Mouse (Mus musculus) liver, embryonic 15.5 days (tissue): Measurements from ENCODE around the gene Slc4a5. TPM values are rescaled to one million over a fixed set of nuclear protein-coding genes. Genes with fewer than 3 reads are reported as not detected.

Experiments
- ATAC-seq: fragments of 200-750 bp; cut with Nextera tagmentation; 2 replicates; pipeline ENCODE4 v1.8.0; 2017; ENCODE audit warnings: moderate number of reproducible peaks, mild to moderate bottlenecking, moderate library complexity; ENCODE audit not compliant: insufficient read depth
- H3K27ac ChIP-seq: fragments of 300-500 bp; sonication (generic); replicated peaks from 2 replicates; pipeline ENCODE4 v1.5.1; 2015; ENCODE audit warnings: mild to moderate bottlenecking, inconsistent platforms
- H3K27me3 ChIP-seq: fragments of 300-500 bp; sonication (generic); 2 replicates; pipeline ENCODE4 v1.6.1; 2015; ENCODE audit warnings: mild to moderate bottlenecking, inconsistent platforms
- H3K36me3 ChIP-seq: fragments of 300-500 bp; sonication (generic); replicated peaks from 2 replicates; pipeline ENCODE4 v1.6.1; 2015; ENCODE audit warnings: moderate library complexity, mild to moderate bottlenecking, inconsistent platforms
- H3K4me1 ChIP-seq: fragments of 300-500 bp; sonication (generic); replicated peaks from 2 replicates; pipeline ENCODE4 v1.6.1; 2015; ENCODE audit warnings: inconsistent platforms
- H3K4me2 ChIP-seq: fragments of 300-500 bp; sonication (generic); 2 replicates; pipeline ENCODE4 v1.6.1; 2015; ENCODE audit warnings: moderate library complexity, mild to moderate bottlenecking, inconsistent platforms
- H3K4me3 ChIP-seq: fragments of 300-500 bp; sonication (generic); replicated peaks from 2 replicates; pipeline ENCODE4 v1.5.1; 2015; ENCODE audit warnings: mild to moderate bottlenecking, inconsistent platforms
- H3K9ac ChIP-seq: fragments of 300-500 bp; sonication (generic); 2 replicates; pipeline ENCODE4 v1.6.1; 2015; ENCODE audit warnings: moderate library complexity, mild to moderate bottlenecking, inconsistent platforms
- H3K9me3 ChIP-seq: fragments of 300-500 bp; sonication (generic); replicated peaks from 2 replicates; pipeline ENCODE4 v1.6.1; 2016; ENCODE audit warnings: inconsistent platforms
- WGBS: fragments of 180-500 bp; shearing (Covaris S2); methylation state at CpG from one replicate; pipeline ENCODE4 v1.1.7; 2015; ENCODE audit warnings: mixed read lengths; ENCODE audit not compliant: insufficient replicate concordance; 5-methylcytosine and 5-hydroxymethylcytosine counted together
- polyA plus RNA-seq: library from polyadenylated mRNA; unstranded; fragments of >200 nt; fragmentation: Nextera tagmentation; extraction: Ambion mirVana; gene quantifications from 2 replicates; pipeline ENCODE4 v1.2.1, GENCODE M21; 2015

The Slc4a5 gene
- polyA plus RNA-seq, 1 experiment from 2014 or later = 1.1 TPM

- H3K4me2 ChIP-seq = no peak overlapping the region
- no peak overlapping the region for H3K27ac ChIP-seq
- peaks cover 6% of the 10 kb centered on the region; the same call in 1 of the 2 replicates for H3K4me1 ChIP-seq
- no peaks in the 10 kb centered on the region for H3K9me3 ChIP-seq
- H3K4me3 ChIP-seq = no peak overlapping the region
- H3K27me3 ChIP-seq = peaks cover 68% of the 10 kb centered on the region
- H3K36me3 ChIP-seq = no peaks in the 10 kb centered on the region
- WGBS = 60% methylated on average over 4 of the region's 4 CpGs
- H3K9ac ChIP-seq = no peak overlapping the region
- ATAC-seq = no peak
Observed at GRCm38 (mm10) chr6:83233306-83233705, 13.7 kb downstream of the Slc4a5 start.

GRCm38 (mm10) chr6:83234280-83234741, 14.7 kb downstream of the Slc4a5 start:
- ATAC-seq = no peak

GRCm38 (mm10) chr6:83237123-83237522, 17.5 kb downstream of the Slc4a5 start:
- whole genome bisulfite sequencing = 11% methylated on average over 9 of the region's 9 CpGs
- Histone ChIP-seq H3K27ac (no peak overlapping the region), H3K4me2 (no peak overlapping the region), H3K4me1 (peaks cover 6% of the 10 kb centered on the region; the same call in 1 of the 2 replicates), H3K9ac (no peak overlapping the region), H3K9me3 (no peaks in the 10 kb centered on the region), H3K36me3 (no peaks in the 10 kb centered on the region), H3K4me3 (no peak overlapping the region), H3K27me3 (peaks cover 92% of the 10 kb centered on the region)
- no peak for ATAC-seq

More at GRCm38 (mm10) chr6:83234280-83234741, 14.7 kb downstream of the Slc4a5 start:
- H3K36me3 ChIP-seq = no peaks in the 10 kb centered on the region
- H3K4me1 ChIP-seq = peaks cover 6% of the 10 kb centered on the region; the same call in 1 of the 2 replicates
- H3K4me2 ChIP-seq = peak overlapping the region; percentile 41
- no peaks in the 10 kb centered on the region for H3K9me3 ChIP-seq
- no peak overlapping the region for H3K27ac ChIP-seq
- H3K4me3 ChIP-seq = no peak overlapping the region
- 9% methylated on average over 14 of the region's 14 CpGs for WGBS
- peaks cover 78% of the 10 kb centered on the region for H3K27me3 ChIP-seq
- H3K9ac ChIP-seq = no peak overlapping the region

- 66% methylated on average over 10 of the region's 10 CpGs for WGBS
- Histone ChIP-seq H3K9me3 (no peaks in the 10 kb centered on the region), H3K27me3 (peaks cover 27% of the 10 kb centered on the region), H3K4me2 (no peak overlapping the region), H3K27ac (peak overlapping the region; percentile 58; the same call in 1 of the 2 replicates), H3K36me3 (no peaks in the 10 kb centered on the region), H3K9ac (no peak overlapping the region), H3K4me1 (peaks cover 36% of the 10 kb centered on the region), H3K4me3 (no peak overlapping the region)
- ATAC-seq = no peak
Observed at GRCm38 (mm10) chr6:83244422-83245061, 24.9 kb downstream of the Slc4a5 start.

GRCm38 (mm10) chr6:83245134-83245533, 25.5 kb downstream of the Slc4a5 start:
- no peaks in the 10 kb centered on the region for H3K36me3 ChIP-seq
- whole genome bisulfite sequencing = 88% methylated on average over 6 of the region's 6 CpGs
- no peaks in the 10 kb centered on the region for H3K9me3 ChIP-seq
- peak overlapping the region; percentile 91 for H3K27ac ChIP-seq
- peaks cover 21% of the 10 kb centered on the region for H3K27me3 ChIP-seq
- ATAC-seq = no peak
- no peak overlapping the region for H3K4me2 ChIP-seq
- H3K9ac ChIP-seq = no peak overlapping the region
- H3K4me3 ChIP-seq = no peak overlapping the region
- peaks cover 36% of the 10 kb centered on the region for H3K4me1 ChIP-seq

- H3K9me3 ChIP-seq = no peaks in the 10 kb centered on the region
- H3K4me3 ChIP-seq = peak overlapping the region; percentile 53
- H3K27ac ChIP-seq = peak overlapping the region; percentile 91
- H3K4me2 ChIP-seq = peak overlapping the region; percentile 46
- ATAC-seq = peak; percentile 99
- H3K9ac ChIP-seq = peak overlapping the region; percentile 22
- no peaks in the 10 kb centered on the region for H3K36me3 ChIP-seq
- peaks cover 36% of the 10 kb centered on the region for H3K4me1 ChIP-seq
- 73% methylated on average over 1 of the region's 1 CpGs for WGBS
- peaks cover 13% of the 10 kb centered on the region for H3K27me3 ChIP-seq
Observed at GRCm38 (mm10) chr6:83245997-83246396, 26.4 kb downstream of the Slc4a5 start.

GRCm38 (mm10) chr6:83246750-83247149, 27.1 kb downstream of the Slc4a5 start:
- H3K9ac ChIP-seq = peak overlapping the region; percentile 22; the same call in 1 of the 2 replicates
- peak overlapping the region; percentile 91 for H3K27ac ChIP-seq
- no peaks in the 10 kb centered on the region for H3K9me3 ChIP-seq
- peaks cover 36% of the 10 kb centered on the region for H3K4me1 ChIP-seq
- peak overlapping the region; percentile 46 for H3K4me2 ChIP-seq
- peak; percentile 51 for ATAC-seq
- peak overlapping the region; percentile 53 for H3K4me3 ChIP-seq
- 72% methylated on average over 4 of the region's 4 CpGs for WGBS
- H3K36me3 ChIP-seq = no peaks in the 10 kb centered on the region
- H3K27me3 ChIP-seq = peaks cover 5% of the 10 kb centered on the region

GRCm38 (mm10) chr6:83247153-83247552, 27.5 kb downstream of the Slc4a5 start:
- Histone ChIP-seq H3K4me1 (peaks cover 36% of the 10 kb centered on the region), H3K27me3 (peaks cover 1% of the 10 kb centered on the region; the same call in 1 of the 2 replicates), H3K9me3 (no peaks in the 10 kb centered on the region), H3K4me2 (peak overlapping the region; percentile 46), H3K4me3 (peak overlapping the region; percentile 53), H3K27ac (peak overlapping the region; percentile 91), H3K9ac (peak overlapping the region; percentile 26; the same call in 1 of the 2 replicates), H3K36me3 (no peaks in the 10 kb centered on the region)
- WGBS = 82% methylated on average over 2 of the region's 2 CpGs
- ATAC-seq = peak; percentile 62

GRCm38 (mm10) chr6:83254242-83254641, 34.6 kb downstream of the Slc4a5 start:
- H3K9me3 ChIP-seq = no peaks in the 10 kb centered on the region
- peaks cover 13% of the 10 kb centered on the region for H3K27me3 ChIP-seq
- H3K27ac ChIP-seq = no peak overlapping the region
- H3K36me3 ChIP-seq = no peaks in the 10 kb centered on the region
- no peak for ATAC-seq
- H3K4me1 ChIP-seq = 0 out of 2 replicates have a peak, but pooled peaks cover 3% of the 10 kb centered on the region
- H3K4me2 ChIP-seq = no peak overlapping the region
- 71% methylated on average over 7 of the region's 7 CpGs for WGBS
- H3K9ac ChIP-seq = no peak overlapping the region
- H3K4me3 ChIP-seq = no peak overlapping the region

- no peak for ATAC-seq
- Histone ChIP-seq H3K4me3 (no peak overlapping the region), H3K9me3 (no peaks in the 10 kb centered on the region), H3K4me1 (peaks cover 8% of the 10 kb centered on the region; the same call in 1 of the 2 replicates), H3K27ac (no peak overlapping the region), H3K27me3 (peaks cover 41% of the 10 kb centered on the region; the same call in 1 of the 2 replicates), H3K36me3 (no peaks in the 10 kb centered on the region), H3K9ac (no peak overlapping the region), H3K4me2 (no peak overlapping the region)
- 46% methylated on average over 1 of the region's 1 CpGs for WGBS
Observed at GRCm38 (mm10) chr6:83264516-83264915, 44.9 kb downstream of the Slc4a5 start.

GRCm38 (mm10) chr6:83265253-83265652, 45.6 kb downstream of the Slc4a5 start:
- Histone ChIP-seq H3K36me3 (no peaks in the 10 kb centered on the region), H3K4me3 (no peak overlapping the region), H3K27me3 (peaks cover 45% of the 10 kb centered on the region), H3K4me2 (no peak overlapping the region), H3K9me3 (no peaks in the 10 kb centered on the region), H3K9ac (no peak overlapping the region), H3K27ac (no peak overlapping the region), H3K4me1 (peaks cover 8% of the 10 kb centered on the region; the same call in 1 of the 2 replicates)
- no peak for ATAC-seq
